Mouse (Mus musculus) ES-E14 (cell line): ENCODE measurements at regions not wholly inside any gene's neighbourhood (a gene's known extent, or its start where the extent isn't known, plus 50 kb on each side); places are given as distances from the start of the nearest gene placed in this dataset.

Experiments
- DNase-seq: peaks from one replicate; pipeline ENCODE4 v3.0.0-alpha.2; 2013; ENCODE audit warnings: low read depth, low spot score
- H3K27ac ChIP-seq: 2 replicates; pipeline ENCODE4 v1.5.1; 2012; ENCODE audit warnings: low read depth, mild to moderate bottlenecking, low read length, moderate library complexity, mixed read lengths; ENCODE audit not compliant: poor library complexity, insufficient read depth, severe bottlenecking
- H3K36me3 ChIP-seq: 2 replicates; pipeline ENCODE4 v1.6.1; 2012; ENCODE audit warnings: mild to moderate bottlenecking, low read length, moderate library complexity, mixed read lengths; ENCODE audit not compliant: control insufficient read depth, poor library complexity, insufficient read depth, severe bottlenecking
- H3K4me1 ChIP-seq, 2 experiments: fragments of 150-350 bp in 1 of 2; sonication (generic) in 1 of 2; 2 replicates each; pipeline ENCODE4 v1.6.1; 2012; ENCODE audit warnings: low read length in 2 of 2, mild to moderate bottlenecking in 1 of 2, mixed read lengths in 1 of 2; ENCODE audit not compliant: control insufficient read depth in 2 of 2, insufficient read depth in 2 of 2, poor library complexity in 1 of 2
- H3K4me3 ChIP-seq, 2 experiments: fragments of 150-350 bp in 1 of 2; sonication (generic) in 1 of 2; 2 replicates each; pipeline ENCODE4 v1.5.1; 2012; ENCODE audit warnings: low read length in 2 of 2, low read depth in 1 of 2, mild to moderate bottlenecking in 1 of 2, mixed read lengths in 1 of 2; ENCODE audit not compliant: insufficient read depth in 1 of 2, poor library complexity in 1 of 2, severe bottlenecking in 1 of 2
- H3K9ac ChIP-seq: 2 replicates; pipeline ENCODE4 v1.6.1; 2012; ENCODE audit warnings: low read depth, mild to moderate bottlenecking, low read length, mixed read lengths; ENCODE audit not compliant: poor library complexity, insufficient read depth, severe bottlenecking
- H3K9me3 ChIP-seq: fragments of 150-350 bp; sonication (generic); 2 replicates; pipeline ENCODE4 v1.6.1; 2012; ENCODE audit warnings: low read depth, mild to moderate bottlenecking, low read length; ENCODE audit not compliant: control insufficient read depth, insufficient read depth
- CHD2 ChIP-seq: IDR thresholded peaks from 2 replicates; pipeline ENCODE4 v1.6.1; 2014; ENCODE audit warnings: mild to moderate bottlenecking, low read depth, low read length, inconsistent platforms
- HCFC1 ChIP-seq: IDR thresholded peaks from 2 replicates; pipeline ENCODE4 v1.6.1; 2012; ENCODE audit warnings: low read length, inconsistent platforms, borderline replicate concordance; ENCODE audit not compliant: insufficient read depth
- MAFK ChIP-seq: IDR thresholded peaks from 2 replicates; pipeline ENCODE4 v1.6.1; 2014; ENCODE audit warnings: mild to moderate bottlenecking, low read depth, low read length, inconsistent platforms; ENCODE audit not compliant: insufficient read depth
- ZC3H11A ChIP-seq: IDR thresholded peaks from 2 replicates; pipeline ENCODE4 v1.6.1; 2012; ENCODE audit warnings: low read depth, mild to moderate bottlenecking, inconsistent platforms, low read length, borderline replicate concordance
- ZNF384 ChIP-seq: IDR thresholded peaks from 2 replicates; pipeline ENCODE4 v1.6.1; 2012; ENCODE audit warnings: low read depth, low read length, inconsistent platforms
- in situ Hi-C, 2 experiments: fragments of 600-800 bp; cut with MboI; formaldehyde crosslinking; loops; one replicate each; pipeline ENCODE4 v1.15.1; 2025; ENCODE audit warnings: low sequenced_read_pairs in 2 of 2, inconsistent platforms in 1 of 2; ENCODE audit not compliant: unreplicated experiment in 2 of 2

DNA sequence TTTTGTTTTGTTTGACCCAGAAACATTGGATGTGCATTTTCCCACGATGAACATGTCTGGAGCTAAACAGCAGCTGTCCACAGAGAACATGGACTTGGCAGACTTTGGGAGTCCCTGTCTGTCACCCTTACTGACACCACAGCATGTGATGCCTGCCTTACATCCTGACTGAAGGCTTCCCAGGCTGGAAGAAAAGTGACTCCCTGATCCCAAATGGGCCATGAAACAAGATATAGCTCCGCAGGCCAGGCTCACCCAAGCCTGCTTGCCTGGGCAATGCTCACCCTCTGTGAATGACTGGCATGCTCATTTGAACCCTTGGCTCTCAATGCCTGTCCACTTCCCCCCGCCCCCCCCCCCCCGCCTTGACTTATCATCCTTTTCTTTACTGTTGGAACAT, 57.1 kb upstream of the Sfrp2 start:
- TF ChIP-seq ZC3H11A = no peak
- TF ChIP-seq ZNF384 = no peak
- no peak for TF ChIP-seq MAFK
- no peak for TF ChIP-seq HCFC1
- TF ChIP-seq CHD2 = no peak
- Histone ChIP-seq H3K9ac (no peak overlapping the region), H3K27ac (no peak overlapping the region), H3K9me3 (no peaks in the 10 kb centered on the region), H3K4me3 (no peak overlapping the region), H3K36me3 (no peaks in the 10 kb centered on the region), H3K4me1 (no peaks in the 10 kb centered on the region)
- in situ Hi-C loops = loop anchor here in 1 of 2 experiments (10.0 kb wide), 1 partner anchor 214 kb away; no protein-coding TSS in a partner anchor
- no peak for DNase-seq

DNA sequence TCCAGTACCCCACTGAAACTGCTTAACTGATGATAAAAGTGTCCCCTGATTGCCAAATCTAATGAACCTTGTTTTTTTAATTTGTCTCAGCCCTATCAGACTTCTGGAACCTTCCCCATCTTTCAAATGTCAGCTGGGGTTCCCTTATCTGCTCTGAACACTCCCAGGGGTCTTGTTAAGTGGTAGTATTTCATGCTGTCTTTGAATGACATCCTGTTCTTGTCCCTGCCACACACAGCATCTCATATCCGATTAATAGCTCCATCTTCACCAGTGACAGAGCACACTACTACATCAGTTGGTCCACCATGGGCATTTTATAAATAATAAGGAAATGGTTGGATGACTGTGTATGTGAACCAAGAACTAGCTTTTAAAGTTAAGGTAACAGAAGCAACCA, 56.6 kb upstream of the Sfrp2 start:
- Histone ChIP-seq H3K4me1 (no peaks in the 10 kb centered on the region), H3K4me3 (no peak overlapping the region), H3K9me3 (no peaks in the 10 kb centered on the region), H3K27ac (no peak overlapping the region), H3K36me3 (no peaks in the 10 kb centered on the region), H3K9ac (no peak overlapping the region)
- no peak for DNase-seq
- TF ChIP-seq HCFC1 (no peak), ZC3H11A (no peak), CHD2 (no peak), MAFK (no peak), ZNF384 (no peak)
- in situ Hi-C loops = loop anchor here in 1 of 2 experiments (10.0 kb wide), 1 partner anchor 215 kb away; no protein-coding TSS in a partner anchor

GRCm38 (mm10) chr3:83710995-83711541, 55.1 kb upstream of the Sfrp2 start:
- in situ Hi-C loops = no loop called here
- H3K9me3 ChIP-seq = no peaks in the 10 kb centered on the region
- TF ChIP-seq ZNF384 = no peak
- TF ChIP-seq MAFK = no peak
- TF ChIP-seq HCFC1 = no peak
- no peak for TF ChIP-seq CHD2
- no peak for TF ChIP-seq ZC3H11A
- H3K27ac ChIP-seq = no peak overlapping the region
- H3K4me3 ChIP-seq = no peak overlapping the region
- no peaks in the 10 kb centered on the region for H3K36me3 ChIP-seq
- DNase-seq = no peak
- H3K9ac ChIP-seq = no peak overlapping the region
- H3K4me1 ChIP-seq = no peaks in the 10 kb centered on the region

GRCm38 (mm10) chr3:83712355-83712754, 53.8 kb upstream of the Sfrp2 start:
- Histone ChIP-seq H3K4me3 (no peak overlapping the region), H3K27ac (no peak overlapping the region), H3K9me3 (no peaks in the 10 kb centered on the region), H3K36me3 (no peaks in the 10 kb centered on the region), H3K4me1 (no peaks in the 10 kb centered on the region), H3K9ac (no peak overlapping the region)
- TF ChIP-seq ZNF384 = no peak
- TF ChIP-seq MAFK = no peak
- no peak for TF ChIP-seq HCFC1
- no peak for TF ChIP-seq ZC3H11A
- no peak for TF ChIP-seq CHD2
- in situ Hi-C loops = no loop called here
- DNase-seq = no peak

DNA sequence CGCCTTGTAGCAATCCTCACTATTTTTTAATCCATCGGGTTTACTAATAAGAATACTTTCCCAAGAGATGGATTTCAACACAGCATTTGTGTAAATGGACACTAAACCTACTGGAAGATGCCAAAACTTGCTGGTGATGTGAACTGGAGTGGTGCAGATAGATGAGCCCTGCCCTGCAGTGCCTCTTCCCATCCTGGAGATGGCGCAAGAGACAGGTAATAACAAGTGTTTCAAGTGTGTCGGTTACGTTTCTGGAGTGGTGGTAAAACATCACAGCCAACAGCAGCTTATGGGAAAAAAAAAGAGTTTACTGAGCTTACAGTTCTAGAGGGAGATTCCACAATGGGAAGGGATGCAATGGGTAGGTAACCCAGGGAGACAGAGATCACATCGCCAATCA, 51.5 kb upstream of the Sfrp2 start:
- Histone ChIP-seq H3K27ac (no peak overlapping the region), H3K36me3 (no peaks in the 10 kb centered on the region), H3K4me3 (no peak overlapping the region), H3K9me3 (no peaks in the 10 kb centered on the region), H3K9ac (no peak overlapping the region), H3K4me1 (no peaks in the 10 kb centered on the region)
- in situ Hi-C loops = no loop called here
- peak; percentile 59 for DNase-seq
- TF ChIP-seq ZC3H11A = peak; percentile 75; the same call in 1 of the 2 replicates
- TF ChIP-seq MAFK = no peak
- no peak for TF ChIP-seq ZNF384
- TF ChIP-seq HCFC1 = no peak
- no peak for TF ChIP-seq CHD2
